Mouse (Mus musculus): ENCODE results near the gene Tctn3. TPM values are rescaled to one million over a fixed set of nuclear protein-coding genes. Genes with fewer than 3 reads are reported as not detected.
"Not testable (repeated sequence)": the region's sequence is repeated elsewhere in the genome, so short reads cannot be mapped to it uniquely, and the experiment has no call there.

Tctn3 gene
- polyA plus RNA-seq, 1 experiment: 2.7 TPM

GRCm38 (mm10) chr19:40563880-40564645 lies 48.0 kb downstream of the Tctn3 start:
- Histone ChIP-seq H3K4me1 (ENCODE audit: control insufficient read depth, insufficient read depth, low read length) (no peaks in the 10 kb centered on the region), H3K27ac (ENCODE audit: control insufficient read depth, insufficient read depth, low read depth, low read length, poor library complexity) (no peak overlapping the region), H3K4me3 (replicated peaks; ENCODE audit: control insufficient read depth, low read depth, low read length) (no peak overlapping the region)
- TF ChIP-seq CTCF (IDR thresholded peaks at IDR 0.05; ENCODE audit: control insufficient read depth, insufficient read depth, low read length): no peak
- TF ChIP-seq POLR2A (IDR thresholded peaks at IDR 0.05; ENCODE audit: borderline replicate concordance, control insufficient read depth, low read depth, low read length): no peak
- 89% methylated on average over 10 of the region's 10 CpGs for WGBS

DNA sequence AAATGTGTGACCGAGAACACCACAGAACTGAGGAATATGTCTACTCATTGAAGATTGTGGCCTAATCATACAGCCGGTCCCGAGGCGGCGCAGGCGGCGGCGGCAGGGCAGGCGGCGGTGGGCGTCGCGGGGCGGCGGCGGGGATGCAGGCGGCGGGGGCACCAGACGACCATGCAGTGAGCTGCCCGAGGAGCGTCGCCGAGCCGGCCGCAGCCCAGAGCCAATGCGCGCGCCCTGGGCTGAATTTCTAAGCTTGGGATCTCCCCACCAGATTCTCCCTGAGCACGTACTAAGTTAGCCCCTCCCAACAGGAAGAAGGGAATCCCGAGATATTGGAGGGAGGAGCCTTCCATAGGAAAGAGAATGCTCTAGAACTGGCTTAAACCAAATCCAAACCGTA lies 50.5 kb downstream of the Tctn3 start:
- not testable (repeated sequence) for H3K4me3 ChIP-seq (replicated peaks; ENCODE audit: control insufficient read depth, low read depth, low read length); H3K27ac ChIP-seq (ENCODE audit: control insufficient read depth, insufficient read depth, low read depth, low read length, poor library complexity); H3K4me1 ChIP-seq (ENCODE audit: control insufficient read depth, insufficient read depth, low read length)
- WGBS: 96% methylated on average over 15 of the region's 31 CpGs

- Histone ChIP-seq H3K4me3 (replicated peaks; ENCODE audit: control insufficient read depth, low read depth, low read length) (no peak overlapping the region), H3K27ac (ENCODE audit: control insufficient read depth, insufficient read depth, low read depth, low read length, poor library complexity) (no peak overlapping the region), H3K4me1 (ENCODE audit: control insufficient read depth, insufficient read depth, low read length) (no peaks in the 10 kb centered on the region)
- WGBS: 93% methylated on average over 7 of the region's 7 CpGs
- TF ChIP-seq CTCF (IDR thresholded peaks at IDR 0.05; ENCODE audit: control insufficient read depth, insufficient read depth, low read length) (no peak), POLR2A (IDR thresholded peaks at IDR 0.05; ENCODE audit: borderline replicate concordance, control insufficient read depth, low read depth, low read length) (no peak)
Measured at GRCm38 (mm10) chr19:40556029-40556428, 56.0 kb downstream of the Tctn3 start.

- TF ChIP-seq CTCF (IDR thresholded peaks at IDR 0.05; ENCODE audit: control insufficient read depth, insufficient read depth, low read length) (no peak), POLR2A (IDR thresholded peaks at IDR 0.05; ENCODE audit: borderline replicate concordance, control insufficient read depth, low read depth, low read length) (no peak)
- 94% methylated on average over 8 of the region's 8 CpGs for WGBS
- Histone ChIP-seq H3K27ac (ENCODE audit: control insufficient read depth, insufficient read depth, low read depth, low read length, poor library complexity) (no peak overlapping the region), H3K4me1 (ENCODE audit: control insufficient read depth, insufficient read depth, low read length) (no peaks in the 10 kb centered on the region), H3K4me3 (replicated peaks; ENCODE audit: control insufficient read depth, low read depth, low read length) (no peak overlapping the region)
Measured at GRCm38 (mm10) chr19:40555136-40555535, 56.9 kb downstream of the Tctn3 start.

DNA sequence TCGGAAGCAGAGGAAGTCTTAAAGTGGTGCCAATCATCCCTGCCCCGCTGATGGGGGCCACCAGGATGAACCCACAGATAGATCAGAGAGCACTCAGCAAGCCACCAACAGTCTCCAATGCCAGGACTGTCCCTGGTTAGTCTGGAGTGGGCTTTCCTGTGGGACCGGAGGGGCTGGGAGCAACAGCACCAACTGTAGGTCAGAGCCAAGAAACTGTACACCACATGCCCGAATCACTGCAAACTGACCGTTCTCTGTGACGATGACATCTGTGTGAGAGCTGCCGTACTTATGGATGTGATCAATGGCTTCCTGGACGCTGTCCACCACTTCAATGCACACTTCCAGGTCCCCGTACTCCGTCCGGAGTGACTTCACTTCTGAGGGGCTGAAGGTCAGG lies 57.7 kb downstream of the Tctn3 start:
- Histone ChIP-seq H3K27ac (ENCODE audit: control insufficient read depth, insufficient read depth, low read depth, low read length, poor library complexity) (no peak overlapping the region), H3K4me1 (ENCODE audit: control insufficient read depth, insufficient read depth, low read length) (no peaks in the 10 kb centered on the region), H3K4me3 (replicated peaks; ENCODE audit: control insufficient read depth, low read depth, low read length) (no peak overlapping the region)
- 89% methylated on average over 11 of the region's 11 CpGs for WGBS
- TF ChIP-seq CTCF (IDR thresholded peaks at IDR 0.05; ENCODE audit: control insufficient read depth, insufficient read depth, low read length): no peak
- no peak for TF ChIP-seq POLR2A (IDR thresholded peaks at IDR 0.05; ENCODE audit: borderline replicate concordance, control insufficient read depth, low read depth, low read length)

- 92% methylated on average over 6 of the region's 6 CpGs for WGBS
- no peak for TF ChIP-seq CTCF (IDR thresholded peaks at IDR 0.05; ENCODE audit: control insufficient read depth, insufficient read depth, low read length)
- TF ChIP-seq POLR2A (IDR thresholded peaks at IDR 0.05; ENCODE audit: borderline replicate concordance, control insufficient read depth, low read depth, low read length): no peak
- no peaks in the 10 kb centered on the region for H3K4me1 ChIP-seq (ENCODE audit: control insufficient read depth, insufficient read depth, low read length)
- no peak overlapping the region for H3K27ac ChIP-seq (ENCODE audit: control insufficient read depth, insufficient read depth, low read depth, low read length, poor library complexity)
- no peak overlapping the region for H3K4me3 ChIP-seq (replicated peaks; ENCODE audit: control insufficient read depth, low read depth, low read length)
Measured at GRCm38 (mm10) chr19:40553849-40554248, 58.2 kb downstream of the Tctn3 start.

DNA sequence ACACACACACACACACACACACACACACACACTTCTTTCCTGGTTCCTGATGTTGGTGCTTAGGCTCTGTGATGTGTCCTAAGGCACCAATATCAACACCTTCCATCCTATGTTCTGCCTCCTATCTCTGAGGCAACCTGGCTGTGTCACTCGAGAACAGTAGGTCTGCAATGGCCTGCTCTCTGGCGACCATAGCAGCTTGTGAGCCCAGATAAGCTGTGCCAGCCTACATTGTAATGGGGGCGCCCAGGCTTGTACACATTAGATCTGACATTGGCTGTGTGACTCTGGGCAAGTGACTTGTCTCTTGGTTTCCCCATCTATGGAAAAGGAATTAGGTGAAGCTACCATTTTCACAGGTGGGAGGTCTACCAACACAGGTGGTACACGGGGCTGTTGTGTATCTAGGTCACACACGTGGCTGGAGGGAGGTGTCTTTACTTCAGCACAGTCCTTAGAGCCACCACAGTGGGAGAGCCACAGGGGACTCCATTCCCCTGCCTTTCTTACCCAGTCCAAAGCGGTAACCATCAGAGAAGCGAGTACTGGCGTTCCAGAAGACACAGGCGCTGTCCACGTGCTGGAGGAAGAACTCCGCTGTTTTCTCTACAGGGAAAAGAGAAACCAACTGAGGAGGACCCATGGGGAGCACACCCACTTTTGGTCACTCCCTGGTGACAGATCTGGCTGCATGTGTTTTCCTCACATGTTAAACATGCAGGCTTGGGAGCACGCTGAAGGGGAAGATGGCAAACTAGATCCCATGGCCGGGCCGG lies 58.8 kb downstream of the Tctn3 start:
- Histone ChIP-seq H3K4me3 (replicated peaks; ENCODE audit: control insufficient read depth, low read depth, low read length) (no peak overlapping the region), H3K27ac (ENCODE audit: control insufficient read depth, insufficient read depth, low read depth, low read length, poor library complexity) (peak overlapping the region; percentile 31), H3K4me1 (ENCODE audit: control insufficient read depth, insufficient read depth, low read length) (no peaks in the 10 kb centered on the region)
- 83% methylated on average over 14 of the region's 14 CpGs for WGBS
- TF ChIP-seq CTCF (IDR thresholded peaks at IDR 0.05; ENCODE audit: control insufficient read depth, insufficient read depth, low read length) (no peak), POLR2A (IDR thresholded peaks at IDR 0.05; ENCODE audit: borderline replicate concordance, control insufficient read depth, low read depth, low read length) (no peak)

DNA sequence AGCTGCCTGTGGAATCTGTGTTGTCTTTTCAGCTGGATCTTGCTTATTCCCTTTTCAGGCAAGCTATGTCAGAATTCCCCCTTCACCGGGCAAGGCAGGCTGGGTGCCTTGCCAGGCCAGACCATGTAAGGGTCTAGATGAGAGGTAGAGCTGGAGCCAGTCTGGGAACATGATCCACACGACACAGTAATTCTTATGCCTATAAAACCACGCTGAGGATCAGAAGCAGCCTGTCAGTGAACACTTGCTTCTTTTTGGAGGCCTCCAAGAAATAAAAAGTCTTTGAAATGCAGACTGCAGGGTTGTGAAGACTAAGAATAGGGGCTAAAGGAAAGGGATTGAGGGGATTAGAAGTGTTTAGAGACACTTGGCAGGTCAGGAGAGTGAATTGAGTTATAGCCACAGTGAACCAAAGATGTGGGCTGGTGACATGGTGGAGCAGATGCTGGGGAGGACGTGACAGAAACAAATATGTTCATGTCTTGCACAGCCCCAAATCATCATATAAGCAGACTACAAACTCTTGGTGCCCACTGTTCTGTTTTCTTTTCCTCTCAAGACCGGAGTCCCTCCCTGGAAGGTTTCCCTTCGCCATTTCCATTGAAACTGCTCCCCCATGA lies 62.4 kb downstream of the Tctn3 start:
- Histone ChIP-seq H3K4me3 (replicated peaks; ENCODE audit: control insufficient read depth, low read depth, low read length) (no peak overlapping the region), H3K4me1 (ENCODE audit: control insufficient read depth, insufficient read depth, low read length) (no peaks in the 10 kb centered on the region), H3K27ac (ENCODE audit: control insufficient read depth, insufficient read depth, low read depth, low read length, poor library complexity) (no peak overlapping the region)
- 86% methylated on average over 6 of the region's 6 CpGs for WGBS
- no peak for TF ChIP-seq CTCF (IDR thresholded peaks at IDR 0.05; ENCODE audit: control insufficient read depth, insufficient read depth, low read length)
